Mouse (Mus musculus): ENCODE measurements around the gene Clptm1. TPM values are rescaled to one million over a fixed set of nuclear protein-coding genes. Genes with fewer than 3 reads are reported as not detected.

Gene Clptm1
- polyA plus RNA-seq, 1 experiment from 2014 or later = 99.9 TPM

GRCm38 (mm10) chr7:19698907-19699826 is 34.3 kb upstream of the Clptm1 start, which contains the start of gene Apoe:
Gene Apoe (minus strand): TSS chr7:19699188.
- Histone ChIP-seq H3K27me3 (ENCODE audit: insufficient read depth, poor library complexity, severe bottlenecking) (no peaks in the 10 kb centered on the region), H3K4me3 (peak within 1 kb of the TSS; percentile 51), H3K36me3 (peaks cover 47% of the 10 kb centered on the region), H3K27ac (peak within 1 kb of the TSS; percentile 84), H3K4me1 (replicated peaks) (peaks cover 51% of the 10 kb centered on the region), H3K9me3 (peaks cover 9% of the 10 kb centered on the region)
- WGBS = 1% methylated on average over 20 of the region's 20 CpGs
- DNase-seq (ENCODE audit: low spot score) = peak; percentile 59

- H3K9me3 ChIP-seq = peaks cover 9% of the 10 kb centered on the region
- peaks cover 37% of the 10 kb centered on the region for H3K36me3 ChIP-seq
- peak overlapping the region; percentile 51 for H3K4me3 ChIP-seq
- peaks cover 60% of the 10 kb centered on the region for H3K4me1 ChIP-seq (replicated peaks)
- no peaks in the 10 kb centered on the region for H3K27me3 ChIP-seq (ENCODE audit: insufficient read depth, poor library complexity, severe bottlenecking)
- WGBS = 2% methylated on average over 28 of the region's 28 CpGs
- peak; percentile 60 for DNase-seq (ENCODE audit: low spot score)
- peak overlapping the region; percentile 84 for H3K27ac ChIP-seq
Observed at GRCm38 (mm10) chr7:19697949-19698906, 33.4 kb upstream of the Clptm1 start.

- Histone ChIP-seq H3K9me3 (peaks cover 9% of the 10 kb centered on the region), H3K4me1 (replicated peaks) (peaks cover 71% of the 10 kb centered on the region), H3K36me3 (peaks cover 19% of the 10 kb centered on the region), H3K27me3 (ENCODE audit: insufficient read depth, poor library complexity, severe bottlenecking) (no peaks in the 10 kb centered on the region), H3K27ac (no peak overlapping the region), H3K4me3 (peak overlapping the region; percentile 7; the same call in 1 of the 2 replicates)
- WGBS = 94% methylated on average over 34 of the region's 34 CpGs
- DNase-seq (ENCODE audit: low spot score) = no peak
Observed at GRCm38 (mm10) chr7:19696336-19696873, 31.6 kb upstream of the Clptm1 start.

GRCm38 (mm10) chr7:19695881-19696280 is 31.0 kb upstream of the Clptm1 start:
- peaks cover 9% of the 10 kb centered on the region for H3K9me3 ChIP-seq
- H3K4me3 ChIP-seq = no peak overlapping the region
- peaks cover 18% of the 10 kb centered on the region for H3K36me3 ChIP-seq
- no peaks in the 10 kb centered on the region for H3K27me3 ChIP-seq (ENCODE audit: insufficient read depth, poor library complexity, severe bottlenecking)
- DNase-seq (ENCODE audit: low spot score) = no peak
- no peak overlapping the region for H3K27ac ChIP-seq
- 85% methylated on average over 6 of the region's 6 CpGs for WGBS
- H3K4me1 ChIP-seq (replicated peaks) = peaks cover 69% of the 10 kb centered on the region

GRCm38 (mm10) chr7:19695213-19695594 is 30.4 kb upstream of the Clptm1 start:
- H3K27me3 ChIP-seq (ENCODE audit: insufficient read depth, poor library complexity, severe bottlenecking) = no peaks in the 10 kb centered on the region
- peaks cover 62% of the 10 kb centered on the region for H3K4me1 ChIP-seq (replicated peaks)
- DNase-seq (ENCODE audit: low spot score) = no peak
- peak overlapping the region; percentile 53; the same call in 1 of the 2 replicates for H3K27ac ChIP-seq
- H3K4me3 ChIP-seq = no peak overlapping the region
- peaks cover 18% of the 10 kb centered on the region for H3K36me3 ChIP-seq
- 49% methylated on average over 8 of the region's 8 CpGs for WGBS
- peaks cover 9% of the 10 kb centered on the region for H3K9me3 ChIP-seq

GRCm38 (mm10) chr7:19694336-19695212 is 29.7 kb upstream of the Clptm1 start:
- Histone ChIP-seq H3K27ac (peak overlapping the region; percentile 53), H3K4me3 (no peak overlapping the region), H3K36me3 (peaks cover 18% of the 10 kb centered on the region), H3K4me1 (replicated peaks) (peaks cover 58% of the 10 kb centered on the region), H3K27me3 (ENCODE audit: insufficient read depth, poor library complexity, severe bottlenecking) (no peaks in the 10 kb centered on the region), H3K9me3 (peaks cover 9% of the 10 kb centered on the region)
- 86% methylated on average over 10 of the region's 10 CpGs for WGBS
- no peak for DNase-seq (ENCODE audit: low spot score)

- H3K9me3 ChIP-seq = peaks cover 9% of the 10 kb centered on the region
- 24% methylated on average over 10 of the region's 10 CpGs for WGBS
- peaks cover 47% of the 10 kb centered on the region for H3K4me1 ChIP-seq (replicated peaks)
- H3K4me3 ChIP-seq = peak overlapping the region; percentile 16; the same call in 1 of the 2 replicates
- H3K27ac ChIP-seq = peak overlapping the region; percentile 81
- peak; percentile 65 for DNase-seq (ENCODE audit: low spot score)
- peaks cover 18% of the 10 kb centered on the region for H3K36me3 ChIP-seq
- no peaks in the 10 kb centered on the region for H3K27me3 ChIP-seq (ENCODE audit: insufficient read depth, poor library complexity, severe bottlenecking)
Observed at GRCm38 (mm10) chr7:19693421-19693820, 28.6 kb upstream of the Clptm1 start.

GRCm38 (mm10) chr7:19691873-19692865 is 27.3 kb upstream of the Clptm1 start, which contains the start of gene Apoc1:
Gene Apoc1 (minus strand): TSS chr7:19692660.
- no peaks in the 10 kb centered on the region for H3K27me3 ChIP-seq (ENCODE audit: insufficient read depth, poor library complexity, severe bottlenecking)
- H3K4me3 ChIP-seq = peak within 1 kb of the TSS; percentile 20
- peaks cover 9% of the 10 kb centered on the region for H3K9me3 ChIP-seq
- 52% methylated on average over 28 of the region's 28 CpGs for WGBS
- peaks cover 36% of the 10 kb centered on the region for H3K4me1 ChIP-seq (replicated peaks)
- no peak for DNase-seq (ENCODE audit: low spot score)
- H3K36me3 ChIP-seq = peaks cover 15% of the 10 kb centered on the region
- peak within 1 kb of the TSS; percentile 81 for H3K27ac ChIP-seq

GRCm38 (mm10) chr7:19691434-19691833 is 26.6 kb upstream of the Clptm1 start:
- Histone ChIP-seq H3K27me3 (ENCODE audit: insufficient read depth, poor library complexity, severe bottlenecking) (no peaks in the 10 kb centered on the region), H3K4me3 (peak overlapping the region; percentile 20), H3K4me1 (replicated peaks) (peaks cover 36% of the 10 kb centered on the region), H3K9me3 (peaks cover 3% of the 10 kb centered on the region), H3K36me3 (peaks cover 8% of the 10 kb centered on the region), H3K27ac (no peak overlapping the region)
- 82% methylated on average over 6 of the region's 6 CpGs for WGBS
- DNase-seq (ENCODE audit: low spot score) = no peak

GRCm38 (mm10) chr7:19690845-19691244 is 26.0 kb upstream of the Clptm1 start:
- no peak for DNase-seq (ENCODE audit: low spot score)
- peaks cover 2% of the 10 kb centered on the region; the same call in 1 of the 2 replicates for H3K36me3 ChIP-seq
- H3K4me1 ChIP-seq (replicated peaks) = peaks cover 36% of the 10 kb centered on the region
- 94% methylated on average over 4 of the region's 4 CpGs for WGBS
- no peaks in the 10 kb centered on the region for H3K27me3 ChIP-seq (ENCODE audit: insufficient read depth, poor library complexity, severe bottlenecking)
- no peak overlapping the region for H3K4me3 ChIP-seq
- no peaks in the 10 kb centered on the region for H3K9me3 ChIP-seq
- H3K27ac ChIP-seq = no peak overlapping the region

GRCm38 (mm10) chr7:19688611-19689010 is 23.8 kb upstream of the Clptm1 start:
- Histone ChIP-seq H3K27me3 (ENCODE audit: insufficient read depth, poor library complexity, severe bottlenecking) (no peaks in the 10 kb centered on the region), H3K36me3 (no peaks in the 10 kb centered on the region), H3K4me1 (replicated peaks) (peaks cover 23% of the 10 kb centered on the region), H3K9me3 (no peaks in the 10 kb centered on the region), H3K27ac (no peak overlapping the region), H3K4me3 (no peak overlapping the region)
- 97% methylated on average over 2 of the region's 2 CpGs for WGBS
- no peak for DNase-seq (ENCODE audit: low spot score)
